Mouse (Mus musculus): ENCODE measurements around the gene Josd2. TPM values are rescaled to one million over a fixed set of nuclear protein-coding genes. Genes with fewer than 3 reads are reported as not detected.

The Josd2 gene
- 92.9 and 121 TPM in 2 replicates for polyA plus RNA-seq (2015; fragmentation: Nextera tagmentation; extraction: Ambion mirVana)

GRCm38 (mm10) chr7:44467811-44468411, at the start of gene Josd2:
Gene Josd2, plus strand, starts transcription at chr7:44467980.
- Histone ChIP-seq H3K27ac (peak within 1 kb of the TSS; percentile 80), H3K9me3 (no peaks in the 10 kb centered on the region), H3K36me3 (peaks cover 9% of the 10 kb centered on the region; the same call in 1 of the 2 replicates), H3K4me2 (peak within 1 kb of the TSS; percentile 66), H3K4me3 (peak within 1 kb of the TSS; percentile 66), H3K9ac (peak within 1 kb of the TSS; percentile 78), H3K4me1 (peaks cover 32% of the 10 kb centered on the region), H3K27me3 (peaks cover 26% of the 10 kb centered on the region)
- under 1% methylated on average over 42 of the region's 42 CpGs for WGBS
- peak; percentile 91 for ATAC-seq (ENCODE audit: insufficient number of reproducible peaks, low FRiP score, low TSS enrichment, low read depth)

GRCm38 (mm10) chr7:44427666-44428065, 40.1 kb upstream of the Josd2 start:
- H3K9me3 ChIP-seq = no peaks in the 10 kb centered on the region
- H3K36me3 ChIP-seq = no peaks in the 10 kb centered on the region
- 0 out of 2 replicates have a peak, but pooled peaks have one; percentile 11 for ATAC-seq (ENCODE audit: insufficient number of reproducible peaks, low FRiP score, low TSS enrichment, low read depth)
- peak overlapping the region; percentile 86 for H3K4me2 ChIP-seq
- H3K9ac ChIP-seq = no peak overlapping the region
- WGBS = 5% methylated on average over 8 of the region's 8 CpGs
- H3K4me1 ChIP-seq = peaks cover 23% of the 10 kb centered on the region
- H3K27me3 ChIP-seq = peaks cover 77% of the 10 kb centered on the region
- no peak overlapping the region for H3K27ac ChIP-seq
- peak overlapping the region; percentile 60 for H3K4me3 ChIP-seq

DNA sequence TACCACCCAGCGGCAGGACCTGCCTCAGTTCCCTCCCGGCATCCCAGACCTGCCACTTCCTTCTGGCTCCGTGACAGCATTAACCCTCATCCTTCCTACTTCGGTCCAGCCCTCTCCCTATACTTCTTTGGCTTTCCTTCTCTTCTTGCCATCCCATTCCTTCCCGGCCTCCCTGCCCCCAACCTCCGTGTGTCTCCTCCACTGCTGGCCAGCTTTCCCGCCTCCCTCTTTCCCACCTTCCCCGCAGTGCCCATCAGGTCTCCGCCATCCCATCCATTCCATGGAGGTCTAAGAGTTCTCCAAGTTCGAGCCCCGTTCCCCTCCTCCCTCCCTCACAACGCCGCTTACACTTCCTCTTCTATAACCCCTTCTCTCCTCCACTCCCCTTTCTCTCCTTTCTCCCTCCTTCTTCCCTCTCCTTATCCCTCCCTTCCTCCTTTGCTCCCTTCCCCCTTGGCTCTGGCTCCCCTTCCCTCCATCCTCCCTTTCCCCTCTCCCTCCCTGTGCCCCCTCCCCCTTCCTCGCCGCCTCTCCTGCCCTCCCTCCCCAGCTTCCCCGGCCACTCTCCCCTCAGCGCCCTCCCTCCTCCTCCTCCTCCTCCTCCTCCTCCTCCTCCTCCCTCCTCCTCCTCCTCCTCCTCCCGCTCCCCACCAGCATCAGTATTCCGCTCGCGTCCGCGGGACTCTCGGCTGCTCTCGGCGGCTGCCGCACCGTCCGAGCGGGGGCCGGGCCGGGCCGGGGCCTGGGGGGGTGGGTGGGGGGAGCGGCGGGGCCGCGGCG, 39.4 kb upstream of the Josd2 start:
- no peak overlapping the region for H3K27ac ChIP-seq
- H3K27me3 ChIP-seq = peaks cover 72% of the 10 kb centered on the region
- H3K4me1 ChIP-seq = peaks cover 23% of the 10 kb centered on the region
- H3K36me3 ChIP-seq = no peaks in the 10 kb centered on the region
- H3K9me3 ChIP-seq = no peaks in the 10 kb centered on the region
- peak overlapping the region; percentile 86 for H3K4me2 ChIP-seq
- H3K4me3 ChIP-seq = peak overlapping the region; percentile 60
- WGBS = 2% methylated on average over 15 of the region's 38 CpGs
- no peak for ATAC-seq (ENCODE audit: insufficient number of reproducible peaks, low FRiP score, low TSS enrichment, low read depth)
- no peak overlapping the region for H3K9ac ChIP-seq

- no peak within 1 kb of the TSS for H3K27ac ChIP-seq
- peak within 1 kb of the TSS; percentile 55 for H3K9ac ChIP-seq
- WGBS = under 1% methylated on average over 36 of the region's 69 CpGs
- peaks cover 72% of the 10 kb centered on the region for H3K27me3 ChIP-seq
- peak within 1 kb of the TSS; percentile 86 for H3K4me2 ChIP-seq
- peaks cover 23% of the 10 kb centered on the region for H3K4me1 ChIP-seq
- no peaks in the 10 kb centered on the region for H3K36me3 ChIP-seq
- H3K4me3 ChIP-seq = peak within 1 kb of the TSS; percentile 60
- H3K9me3 ChIP-seq = no peaks in the 10 kb centered on the region
- ATAC-seq (ENCODE audit: insufficient number of reproducible peaks, low FRiP score, low TSS enrichment, low read depth) = no peak
Measured at GRCm38 (mm10) chr7:44428968-44429521, 38.7 kb upstream of the Josd2 start, which contains the start of gene Lrrc4b. Gene Lrrc4b, plus strand, starts transcription at chr7:44429018.

DNA sequence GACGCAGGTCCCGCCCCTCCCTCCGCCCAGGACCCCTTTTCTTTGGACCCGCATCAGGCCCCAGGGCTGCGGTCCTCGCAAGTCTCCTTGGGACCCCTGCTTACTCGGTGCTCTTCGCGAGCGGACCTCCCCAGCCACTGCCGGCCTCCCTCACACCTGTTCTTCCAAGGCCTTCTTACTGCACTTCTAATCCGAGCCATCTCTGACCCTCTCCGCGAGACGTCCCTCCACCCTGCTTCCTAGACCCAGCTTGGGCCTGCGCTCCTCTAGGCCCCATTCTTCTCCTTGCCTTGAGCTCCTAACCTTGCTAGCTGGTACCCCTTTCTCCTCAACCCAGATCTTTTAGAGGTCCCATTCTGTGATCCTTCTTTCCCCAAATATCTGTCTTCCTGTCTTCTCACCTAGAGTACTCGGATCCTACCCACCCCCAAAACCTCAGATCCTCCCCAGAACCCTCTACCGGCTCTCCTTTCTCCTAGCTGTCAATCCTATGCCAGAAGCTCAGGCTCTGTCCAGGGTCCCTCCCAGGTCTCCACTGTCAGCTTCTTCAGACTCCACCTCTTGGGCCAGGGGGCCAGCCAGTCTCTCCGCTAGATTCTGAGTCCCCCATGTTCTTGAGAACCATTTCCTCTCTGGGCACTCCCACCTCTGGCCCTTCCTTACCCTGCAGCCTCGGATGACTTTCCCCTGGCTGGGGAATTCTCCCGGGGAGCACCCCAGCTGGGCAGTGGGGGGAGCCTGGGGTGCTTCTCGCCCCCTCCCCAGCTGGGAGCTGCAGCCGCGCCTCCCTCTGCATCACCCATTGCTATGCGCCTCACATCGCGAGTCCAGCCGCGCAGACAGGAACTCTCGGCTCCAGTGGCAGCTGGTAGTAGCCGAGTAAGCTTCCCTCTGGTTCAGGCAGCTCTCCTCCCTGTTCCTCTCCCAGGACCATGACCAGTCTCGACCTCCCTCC, 38.0 kb upstream of the Josd2 start:
- H3K27ac ChIP-seq = no peak overlapping the region
- peaks cover 23% of the 10 kb centered on the region for H3K4me1 ChIP-seq
- peak overlapping the region; percentile 60 for H3K4me3 ChIP-seq
- WGBS = 3% methylated on average over 31 of the region's 32 CpGs
- no peak for ATAC-seq (ENCODE audit: insufficient number of reproducible peaks, low FRiP score, low TSS enrichment, low read depth)
- H3K9me3 ChIP-seq = no peaks in the 10 kb centered on the region
- peaks cover 75% of the 10 kb centered on the region for H3K27me3 ChIP-seq
- peak overlapping the region; percentile 86 for H3K4me2 ChIP-seq
- H3K9ac ChIP-seq = peak overlapping the region; percentile 55
- H3K36me3 ChIP-seq = no peaks in the 10 kb centered on the region

- peaks cover 71% of the 10 kb centered on the region for H3K27me3 ChIP-seq
- no peak overlapping the region for H3K4me3 ChIP-seq
- peaks cover 22% of the 10 kb centered on the region for H3K4me1 ChIP-seq
- ATAC-seq (ENCODE audit: insufficient number of reproducible peaks, low FRiP score, low TSS enrichment, low read depth) = no peak
- H3K9ac ChIP-seq = no peak overlapping the region
- no peaks in the 10 kb centered on the region for H3K36me3 ChIP-seq
- H3K9me3 ChIP-seq = no peaks in the 10 kb centered on the region
- H3K4me2 ChIP-seq = no peak overlapping the region
- H3K27ac ChIP-seq = no peak overlapping the region
- 71% methylated on average over 6 of the region's 6 CpGs for WGBS
Measured at GRCm38 (mm10) chr7:44432550-44432949, 35.2 kb upstream of the Josd2 start.

GRCm38 (mm10) chr7:44433371-44433770, 34.4 kb upstream of the Josd2 start:
- peaks cover 71% of the 10 kb centered on the region for H3K27me3 ChIP-seq
- no peak overlapping the region for H3K4me2 ChIP-seq
- no peaks in the 10 kb centered on the region for H3K9me3 ChIP-seq
- H3K36me3 ChIP-seq = no peaks in the 10 kb centered on the region
- H3K9ac ChIP-seq = no peak overlapping the region
- peaks cover 15% of the 10 kb centered on the region for H3K4me1 ChIP-seq
- ATAC-seq (ENCODE audit: insufficient number of reproducible peaks, low FRiP score, low TSS enrichment, low read depth) = peak; percentile 36
- H3K27ac ChIP-seq = no peak overlapping the region
- no peak overlapping the region for H3K4me3 ChIP-seq
- 3% methylated on average over 7 of the region's 7 CpGs for WGBS

- Histone ChIP-seq H3K9me3 (no peaks in the 10 kb centered on the region), H3K27me3 (peaks cover 67% of the 10 kb centered on the region)
- 57% methylated on average over 9 of the region's 9 CpGs for WGBS
Measured at GRCm38 (mm10) chr7:44434089-44434488, 33.7 kb upstream of the Josd2 start.

DNA sequence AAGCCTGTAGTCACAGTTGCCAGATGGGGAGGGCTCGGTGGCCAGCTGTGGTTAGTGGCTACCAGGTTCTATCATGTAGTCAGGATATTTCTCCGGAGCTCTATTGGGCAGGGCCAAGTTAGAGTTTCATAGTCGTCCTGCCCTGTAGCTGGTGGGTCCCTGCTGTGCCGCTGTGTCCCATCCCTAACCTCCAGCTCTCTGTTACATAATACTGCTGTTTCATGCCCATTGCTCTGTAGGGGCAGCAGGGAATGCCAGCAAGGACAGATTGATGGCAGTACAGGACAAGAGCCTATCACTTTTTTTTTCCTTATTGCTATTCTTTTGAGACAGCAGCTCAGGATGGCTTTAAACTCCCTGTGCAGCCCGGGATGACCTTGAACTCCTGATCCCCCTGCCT, 32.0 kb upstream of the Josd2 start:
- H3K4me3 ChIP-seq = no peak overlapping the region
- H3K4me1 ChIP-seq = no peaks in the 10 kb centered on the region
- WGBS = 68% methylated on average over 5 of the region's 5 CpGs
- ATAC-seq (ENCODE audit: insufficient number of reproducible peaks, low FRiP score, low TSS enrichment, low read depth) = no peak
- no peak overlapping the region for H3K9ac ChIP-seq
- H3K9me3 ChIP-seq = no peaks in the 10 kb centered on the region
- peaks cover 67% of the 10 kb centered on the region for H3K27me3 ChIP-seq
- no peaks in the 10 kb centered on the region for H3K36me3 ChIP-seq
- no peak overlapping the region for H3K4me2 ChIP-seq
- H3K27ac ChIP-seq = no peak overlapping the region

More at GRCm38 (mm10) chr7:44434089-44434488, 33.7 kb upstream of the Josd2 start:
- ATAC-seq (ENCODE audit: insufficient number of reproducible peaks, low FRiP score, low TSS enrichment, low read depth) = no peak
- H3K4me1 ChIP-seq = peaks cover 12% of the 10 kb centered on the region
- no peak overlapping the region for H3K4me3 ChIP-seq
- no peak overlapping the region for H3K9ac ChIP-seq
- no peaks in the 10 kb centered on the region for H3K36me3 ChIP-seq
- no peak overlapping the region for H3K4me2 ChIP-seq
- no peak overlapping the region for H3K27ac ChIP-seq

DNA sequence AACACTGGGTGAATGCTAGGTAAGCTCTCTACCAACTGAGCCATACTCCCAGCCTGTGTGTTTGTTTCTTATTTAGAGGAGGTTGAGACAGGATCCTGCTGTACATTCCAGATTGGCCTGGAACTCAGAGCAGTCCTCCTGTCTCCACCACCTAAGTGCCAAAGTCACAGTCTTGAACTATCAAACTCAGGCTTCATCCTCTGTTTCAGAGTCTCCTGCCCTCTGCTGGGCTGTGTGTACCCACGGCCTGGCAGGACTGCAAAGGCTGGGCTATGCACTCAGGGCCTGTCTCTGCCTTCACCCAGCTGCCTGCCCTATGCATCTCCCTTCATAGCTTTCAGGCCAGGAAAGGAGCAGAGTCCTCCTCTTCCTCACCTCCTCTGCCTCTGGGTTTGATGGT, 31.5 kb upstream of the Josd2 start:
- Histone ChIP-seq H3K4me1 (no peaks in the 10 kb centered on the region), H3K9me3 (no peaks in the 10 kb centered on the region), H3K27ac (no peak overlapping the region), H3K27me3 (peaks cover 67% of the 10 kb centered on the region), H3K4me3 (no peak overlapping the region), H3K4me2 (no peak overlapping the region), H3K36me3 (no peaks in the 10 kb centered on the region), H3K9ac (no peak overlapping the region)
- no peak for ATAC-seq (ENCODE audit: insufficient number of reproducible peaks, low FRiP score, low TSS enrichment, low read depth)
- 9% methylated on average over 1 of the region's 1 CpGs for WGBS

DNA sequence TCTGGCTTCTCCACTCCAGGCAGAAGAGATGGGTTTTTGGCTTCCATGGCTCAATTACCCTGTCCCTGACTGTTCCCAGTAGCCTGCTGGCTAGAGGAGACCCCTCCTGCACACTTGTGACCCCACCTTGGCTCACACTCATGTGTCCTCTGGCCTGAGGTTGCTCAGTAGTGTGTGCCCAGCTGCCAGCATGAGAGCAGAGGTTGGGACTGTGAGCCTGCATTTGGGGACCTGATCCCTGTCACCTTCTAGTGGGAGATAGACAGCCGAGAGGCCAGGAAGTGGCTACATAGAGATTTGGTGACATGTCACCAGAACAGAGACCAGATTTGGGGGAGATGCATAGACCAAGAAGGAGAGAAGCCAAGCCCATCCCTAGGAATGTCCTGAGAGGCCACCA, 30.6 kb upstream of the Josd2 start:
- no peak overlapping the region for H3K9ac ChIP-seq
- ATAC-seq (ENCODE audit: insufficient number of reproducible peaks, low FRiP score, low TSS enrichment, low read depth) = no peak
- 56% methylated on average over 1 of the region's 1 CpGs for WGBS
- no peak overlapping the region for H3K27ac ChIP-seq
- peaks cover 9% of the 10 kb centered on the region for H3K4me1 ChIP-seq
- H3K4me2 ChIP-seq = no peak overlapping the region
- no peaks in the 10 kb centered on the region for H3K9me3 ChIP-seq
- H3K36me3 ChIP-seq = no peaks in the 10 kb centered on the region
- H3K27me3 ChIP-seq = peaks cover 67% of the 10 kb centered on the region
- no peak overlapping the region for H3K4me3 ChIP-seq

Data from limb, embryonic 15.5 days (tissue).